Mouse (Mus musculus): ENCODE data around the gene Mef2b.

DNA sequence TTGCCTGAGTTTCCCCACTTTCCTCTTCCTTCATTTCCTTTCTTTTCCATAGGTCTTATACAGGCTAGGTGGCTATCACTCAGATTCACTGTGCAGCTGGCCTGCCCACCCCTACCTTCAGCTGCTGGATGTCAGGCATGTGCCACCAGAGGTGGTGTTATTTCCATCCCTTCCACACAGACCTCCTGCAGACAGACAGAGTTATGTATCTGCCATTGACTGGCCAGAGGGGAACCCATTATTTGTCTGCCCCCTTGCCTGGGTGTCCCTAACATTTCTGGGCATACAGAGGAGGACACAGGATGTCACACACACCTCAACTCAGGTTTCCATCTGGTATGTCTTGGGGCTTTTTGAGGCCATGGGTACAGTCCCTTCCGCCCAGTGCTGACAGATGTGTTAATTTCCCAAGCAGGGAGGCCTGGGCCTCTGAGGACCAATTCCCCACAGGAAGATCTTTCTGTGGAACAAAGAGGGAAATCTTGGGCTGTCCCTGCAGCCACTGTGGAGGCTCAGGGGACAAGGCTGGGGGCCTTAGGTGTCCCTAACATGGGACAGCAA is 17.8 kb downstream of the Mef2b start:
- no peak for TF ChIP-seq CTCF (IDR thresholded peaks at IDR 0.05; ENCODE audit: borderline replicate concordance, control insufficient read depth, extremely low read depth, insufficient read depth, low read length, poor library complexity)
- no peak for TF ChIP-seq POLR2A (IDR thresholded peaks at IDR 0.05; ENCODE audit: control insufficient read depth, extremely low read depth, insufficient read depth, low read length, poor library complexity)
